Mouse (Mus musculus) lung, postnatal 0 days (tissue): ENCODE results near the gene Tmprss11a. TPM values are rescaled to one million over a fixed set of nuclear protein-coding genes. Genes with fewer than 3 reads are reported as not detected.

Experiments
- ATAC-seq: fragments of 200-750 bp; cut with Nextera tagmentation; 2 replicates; pipeline ENCODE4 v1.8.0; 2017; ENCODE audit warnings: moderate library complexity
- DNase-seq: peaks from one replicate; pipeline ENCODE4 v3.0.0-alpha.2; 2016; ENCODE audit warnings: low spot score
- H3K27ac ChIP-seq: fragments of 300-500 bp; sonication (generic); 2 replicates; pipeline ENCODE4 v1.5.1; 2014; ENCODE audit warnings: antibody characterized with exemption, mild to moderate bottlenecking, low read length, mixed read lengths
- H3K27me3 ChIP-seq: fragments of 300-500 bp; sonication (generic); replicated peaks from 2 replicates; pipeline ENCODE4 v1.6.1; 2014; ENCODE audit warnings: low read length, mixed read lengths; ENCODE audit not compliant: insufficient read depth
- H3K36me3 ChIP-seq: fragments of 300-500 bp; sonication (generic); 2 replicates; pipeline ENCODE4 v1.6.1; 2014; ENCODE audit warnings: low read length, mixed read lengths; ENCODE audit not compliant: insufficient read depth
- H3K4me1 ChIP-seq: fragments of 300-500 bp; sonication (generic); 2 replicates; pipeline ENCODE4 v1.6.1; 2014; ENCODE audit warnings: antibody characterized with exemption, low read depth, low read length, mixed read lengths; ENCODE audit not compliant: insufficient read depth
- H3K4me2 ChIP-seq: fragments of 300-500 bp; sonication (generic); replicated peaks from 2 replicates; pipeline ENCODE4 v1.6.1; 2014; ENCODE audit warnings: low read depth, mild to moderate bottlenecking, low read length, moderate library complexity, mixed read lengths
- H3K4me3 ChIP-seq: fragments of 300-500 bp; sonication (generic); 2 replicates; pipeline ENCODE4 v1.5.1; 2014; ENCODE audit warnings: low read depth, low read length
- H3K9ac ChIP-seq: fragments of 300-500 bp; sonication (generic); replicated peaks from 2 replicates; pipeline ENCODE4 v1.6.1; 2014; ENCODE audit warnings: low read depth, mild to moderate bottlenecking
- H3K9me3 ChIP-seq: fragments of 300-500 bp; sonication (generic); 2 replicates; pipeline ENCODE4 v1.6.1; 2016; ENCODE audit warnings: low read length, mixed read lengths
- CTCF ChIP-seq: IDR thresholded peaks from 2 replicates; pipeline ENCODE4 v1.5.1; 2016; ENCODE audit warnings: antibody characterized with exemption, mild to moderate bottlenecking
- EP300 ChIP-seq: IDR thresholded peaks from 2 replicates; pipeline ENCODE4 v1.6.1; 2016; ENCODE audit warnings: antibody characterized with exemption, mild to moderate bottlenecking, control low read depth
- WGBS: fragments of 180-500 bp; shearing (Covaris S2); extraction: QIAGEN DNeasy Blood & Tissue Kit; methylation state at CpG from one replicate; pipeline ENCODE4 v1.1.7; 2014; 5-methylcytosine and 5-hydroxymethylcytosine counted together
- polyA plus RNA-seq: library from polyadenylated mRNA; unstranded; fragments of >200 nt; fragmentation: Nextera tagmentation; extraction: Ambion mirVana; gene quantifications from 2 replicates; pipeline ENCODE4 v1.2.1, GENCODE M21; 2015

Gene Tmprss11a
- polyA plus RNA-seq, 1 experiment from 2014 or later, result not detected

DNA sequence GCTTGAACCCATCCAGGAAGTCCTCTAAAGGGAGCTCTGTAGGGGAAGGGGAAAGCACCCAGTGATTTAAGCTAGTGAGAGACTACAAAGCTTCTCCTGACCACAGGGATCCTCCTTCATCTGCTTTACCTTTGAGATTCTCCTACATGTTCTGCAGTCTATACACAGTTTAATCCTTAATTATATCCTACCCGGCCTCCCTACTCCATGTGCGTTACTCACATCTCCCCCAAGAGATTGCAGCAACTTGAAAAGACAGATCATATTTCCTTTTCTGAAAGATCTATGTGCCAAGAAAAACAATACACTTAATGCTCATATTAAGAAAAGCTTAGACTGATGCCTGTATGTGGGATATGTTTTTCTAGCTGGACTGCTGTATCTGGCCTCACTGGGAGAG, 29.5 kb downstream of the Tmprss11a start:
- H3K9me3 ChIP-seq, result no peaks in the 10 kb centered on the region
- no peaks in the 10 kb centered on the region for H3K4me1 ChIP-seq
- no peak overlapping the region for H3K4me3 ChIP-seq
- 67% methylated on average over 2 of the region's 2 CpGs for WGBS
- DNase-seq (no peak), ATAC-seq (no peak)
- H3K27ac ChIP-seq, result no peak overlapping the region
- no peaks in the 10 kb centered on the region for H3K36me3 ChIP-seq
- H3K9ac ChIP-seq, result no peak overlapping the region
- H3K4me2 ChIP-seq, result no peak overlapping the region
- no peaks in the 10 kb centered on the region for H3K27me3 ChIP-seq
- TF ChIP-seq EP300, result no peak
- no peak for TF ChIP-seq CTCF

DNA sequence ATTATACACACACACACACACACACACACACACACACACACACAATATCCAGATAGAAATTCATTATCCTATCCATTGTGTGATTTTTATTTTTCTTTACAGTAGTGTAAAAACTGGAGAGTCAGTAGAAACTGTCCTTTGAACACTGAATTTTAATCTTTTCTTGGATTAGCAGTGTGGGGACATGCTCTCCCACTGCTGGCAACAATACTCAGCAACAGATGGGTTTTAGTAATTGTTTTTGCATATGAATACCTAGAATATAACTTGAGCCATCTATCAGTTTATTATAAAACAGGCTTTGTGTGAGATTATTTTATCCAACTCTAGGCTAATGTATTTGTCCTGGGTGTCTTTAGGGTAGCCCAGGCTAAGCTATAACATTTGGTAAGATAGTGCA, 30.2 kb downstream of the Tmprss11a start:
- no peak overlapping the region for H3K9ac ChIP-seq
- ATAC-seq, result no peak
- H3K27ac ChIP-seq, result no peak overlapping the region
- no peak overlapping the region for H3K4me3 ChIP-seq
- TF ChIP-seq CTCF (no peak), EP300 (no peak)
- no peaks in the 10 kb centered on the region for H3K9me3 ChIP-seq
- H3K4me1 ChIP-seq, result no peaks in the 10 kb centered on the region
- H3K4me2 ChIP-seq, result no peak overlapping the region
- no peaks in the 10 kb centered on the region for H3K27me3 ChIP-seq
- no peak for DNase-seq
- no peaks in the 10 kb centered on the region for H3K36me3 ChIP-seq

DNA sequence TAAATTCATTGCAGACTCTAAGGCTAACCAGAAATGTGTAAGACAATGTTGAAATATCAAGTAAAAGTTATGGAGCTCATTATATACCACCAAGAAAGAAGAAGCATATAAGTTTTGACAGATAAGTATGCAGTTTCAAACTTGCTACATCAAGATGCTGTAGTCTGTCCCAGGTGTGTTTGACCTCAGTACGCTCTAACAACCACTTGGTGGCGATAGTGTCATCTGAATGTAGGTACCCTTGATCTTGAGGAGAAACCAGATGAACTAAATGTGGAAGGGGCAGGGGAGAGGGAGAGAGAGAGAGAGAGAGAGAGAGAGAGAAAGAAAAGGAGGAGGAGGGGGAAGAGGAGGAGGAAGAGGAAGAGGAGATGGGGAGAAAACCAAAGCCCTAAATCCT, 36.1 kb downstream of the Tmprss11a start:
- ATAC-seq (no peak), DNase-seq (peak; percentile 28)
- Histone ChIP-seq H3K4me3 (no peak overlapping the region), H3K27ac (no peak overlapping the region), H3K4me1 (no peaks in the 10 kb centered on the region), H3K27me3 (no peaks in the 10 kb centered on the region), H3K4me2 (no peak overlapping the region), H3K9ac (no peak overlapping the region), H3K36me3 (no peaks in the 10 kb centered on the region), H3K9me3 (no peaks in the 10 kb centered on the region)
- 2% methylated on average over 2 of the region's 2 CpGs for WGBS
- TF ChIP-seq EP300 (no peak), CTCF (peak; percentile 57)

DNA sequence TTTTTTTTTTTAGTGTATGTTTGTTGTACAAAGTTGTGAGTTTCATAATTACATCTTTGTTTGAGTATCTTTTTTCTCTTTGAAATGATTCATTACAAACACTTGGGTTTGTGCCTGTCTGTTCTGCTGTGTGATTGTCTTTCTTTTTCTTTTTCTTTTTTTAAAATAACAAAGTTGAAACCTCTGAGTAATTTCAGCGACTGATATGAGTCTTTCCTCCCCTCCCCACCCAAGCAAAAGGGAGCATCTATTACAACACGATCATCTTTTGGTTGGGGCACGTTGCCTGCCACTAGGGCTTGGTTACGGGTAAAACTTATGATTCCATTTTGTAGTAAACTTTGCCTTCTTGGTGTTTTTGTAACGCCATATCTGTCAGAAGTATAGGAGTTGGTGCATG, 37.7 kb downstream of the Tmprss11a start:
- no peaks in the 10 kb centered on the region for H3K36me3 ChIP-seq
- no peaks in the 10 kb centered on the region for H3K27me3 ChIP-seq
- ATAC-seq, result no peak
- TF ChIP-seq CTCF, result no peak
- no peak for TF ChIP-seq EP300
- WGBS, result 71% methylated on average over 5 of the region's 5 CpGs
- no peak overlapping the region for H3K27ac ChIP-seq
- H3K9me3 ChIP-seq, result no peaks in the 10 kb centered on the region
- H3K4me3 ChIP-seq, result no peak overlapping the region
- H3K4me1 ChIP-seq, result no peaks in the 10 kb centered on the region
- no peak for DNase-seq
- H3K4me2 ChIP-seq, result no peak overlapping the region
- no peak overlapping the region for H3K9ac ChIP-seq

DNA sequence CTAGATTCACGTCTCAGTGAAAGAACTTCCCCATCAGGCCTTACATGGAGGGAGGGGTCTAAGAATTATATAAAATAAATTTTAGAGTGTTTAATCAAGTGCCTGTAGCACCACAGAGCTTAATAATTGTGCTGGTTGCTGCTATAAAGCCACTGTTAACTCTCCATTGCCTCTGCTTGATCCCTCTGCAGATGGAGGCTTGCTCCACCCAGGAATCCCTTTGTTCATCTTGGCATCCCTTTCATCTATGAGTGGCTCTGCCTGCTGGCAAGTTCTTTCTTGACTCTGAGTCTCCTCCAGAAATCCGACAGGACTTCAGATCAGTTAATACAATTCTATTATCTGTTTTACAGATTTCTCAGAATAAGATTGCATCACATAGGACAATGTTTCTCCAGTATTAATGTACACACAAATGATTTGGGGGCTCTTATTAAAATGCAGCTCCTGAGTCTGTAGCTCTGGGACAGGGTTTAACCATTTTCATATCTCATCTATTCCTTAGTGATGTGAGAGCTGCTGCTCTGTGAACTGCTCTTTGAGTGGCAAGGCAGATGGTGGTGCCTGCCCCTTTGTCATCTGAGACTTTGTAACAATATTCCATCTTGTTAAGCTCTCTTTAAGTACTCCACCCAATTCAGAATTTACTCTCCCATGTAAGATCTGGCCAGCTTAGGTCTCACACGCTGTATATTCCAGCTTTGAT, 47.3 kb downstream of the Tmprss11a start:
- no peak overlapping the region for H3K4me2 ChIP-seq
- ATAC-seq (no peak), DNase-seq (no peak)
- H3K27me3 ChIP-seq, result no peaks in the 10 kb centered on the region
- H3K36me3 ChIP-seq, result no peaks in the 10 kb centered on the region
- TF ChIP-seq CTCF, result no peak
- no peak for TF ChIP-seq EP300
- WGBS, result 40% methylated on average over 3 of the region's 3 CpGs
- H3K27ac ChIP-seq, result no peak overlapping the region
- H3K9ac ChIP-seq, result no peak overlapping the region
- no peaks in the 10 kb centered on the region for H3K9me3 ChIP-seq
- no peak overlapping the region for H3K4me3 ChIP-seq
- no peaks in the 10 kb centered on the region for H3K4me1 ChIP-seq

DNA sequence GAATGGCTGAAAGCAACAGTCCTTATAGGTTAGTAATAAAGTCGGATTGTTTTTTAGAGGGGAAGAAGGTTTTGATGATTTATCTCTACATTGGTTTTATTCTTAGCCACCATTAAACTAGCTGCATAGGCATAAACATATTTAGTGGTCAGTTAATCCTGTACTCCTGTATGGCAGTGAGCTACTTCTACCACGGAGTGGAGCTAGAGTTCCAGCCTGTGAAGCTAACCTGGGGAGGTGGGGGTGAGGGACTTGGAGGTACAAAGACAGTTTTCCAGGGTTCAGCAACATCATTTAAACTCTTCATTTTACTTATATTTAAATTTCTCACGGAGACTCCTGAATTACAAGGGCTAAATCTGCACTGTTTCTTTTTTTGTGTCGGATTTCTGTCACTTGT, 49.3 kb downstream of the Tmprss11a start:
- Histone ChIP-seq H3K9me3 (no peaks in the 10 kb centered on the region), H3K4me3 (no peak overlapping the region), H3K27me3 (no peaks in the 10 kb centered on the region), H3K4me2 (no peak overlapping the region), H3K36me3 (no peaks in the 10 kb centered on the region), H3K27ac (no peak overlapping the region), H3K4me1 (no peaks in the 10 kb centered on the region), H3K9ac (no peak overlapping the region)
- ATAC-seq, result no peak
- no peak for TF ChIP-seq EP300
- peak; percentile 30; the same call in 1 of the 2 replicates for TF ChIP-seq CTCF
- DNase-seq, result no peak
- 21% methylated on average over 4 of the region's 4 CpGs for whole genome bisulfite sequencing

DNA sequence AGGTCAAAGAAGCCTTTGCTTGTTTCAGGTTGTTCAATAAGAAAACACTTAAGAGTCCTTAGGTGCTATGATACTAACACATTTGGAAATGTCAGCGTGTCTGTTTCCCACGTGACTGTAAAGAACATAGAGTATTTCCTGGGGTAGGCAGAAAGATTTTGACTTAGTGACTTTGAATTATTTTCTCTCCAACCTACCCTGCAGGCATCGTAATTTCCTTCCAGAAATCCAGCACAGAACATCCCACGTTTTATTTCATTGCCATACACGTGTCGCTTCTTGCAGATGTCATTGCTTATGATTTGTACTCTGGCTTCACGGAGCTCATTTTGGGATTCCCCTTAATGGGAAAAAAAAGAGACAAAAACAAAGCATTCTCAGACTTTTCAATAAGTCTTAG, 54.5 kb downstream of the Tmprss11a start:
- no peak for TF ChIP-seq CTCF
- no peak for TF ChIP-seq EP300
- no peak overlapping the region for H3K9ac ChIP-seq
- H3K4me1 ChIP-seq, result no peaks in the 10 kb centered on the region
- ATAC-seq (no peak), DNase-seq (no peak)
- no peaks in the 10 kb centered on the region for H3K27me3 ChIP-seq
- 65% methylated on average over 7 of the region's 7 CpGs for WGBS
- H3K36me3 ChIP-seq, result no peaks in the 10 kb centered on the region
- H3K4me2 ChIP-seq, result no peak overlapping the region
- no peak overlapping the region for H3K4me3 ChIP-seq
- no peaks in the 10 kb centered on the region for H3K9me3 ChIP-seq
- no peak overlapping the region for H3K27ac ChIP-seq
